ENCODE assay signal across 8 mouse cellular contexts in the genomic region with DNA sequence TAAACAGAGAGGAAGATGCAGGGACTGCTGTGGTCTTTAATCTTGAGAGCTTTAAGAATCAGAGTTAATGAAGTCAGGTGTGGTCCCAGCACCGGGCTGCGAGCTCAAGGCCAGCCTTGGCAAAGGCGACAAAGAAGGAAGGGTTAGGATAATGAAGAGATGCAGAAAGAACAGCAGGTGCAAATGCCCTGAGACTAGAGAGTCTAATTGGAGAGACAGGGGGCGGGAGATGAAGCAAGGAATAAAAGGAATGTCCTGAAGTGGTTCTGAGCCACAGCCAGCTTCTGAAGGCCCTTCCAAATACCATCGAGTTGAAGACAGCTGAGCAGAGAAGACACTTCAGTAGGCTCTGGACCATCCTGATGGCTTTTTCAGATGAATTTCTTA. TPM values are rescaled to one million over a fixed set of nuclear protein-coding genes. Genes with fewer than 3 reads are reported as not detected.
A peak's percentile ranks its signal among the peaks of the same experiment; 100 is the strongest.
DNase-seq lines count a peak whose midpoint lies in the region; ATAC-seq and TF ChIP-seq lines count a peak whose summit lies in the region.

No protein-coding gene starts in this region.

- peak overlapping the region; percentile 80 for H3K9ac ChIP-seq in embryonic facial prominence, embryonic 11.5 days (replicated peaks; ENCODE audit: low read length)
- peak overlapping the region; percentile 85 for H3K9ac ChIP-seq in intestine, embryonic 16.5 days (ENCODE audit: low read depth, low read length)
- H3K9ac ChIP-seq in neural tube, embryonic 12.5 days = peak overlapping the region; percentile 80

- peaks cover 2% of the 10 kb centered on the region for H3K36me3 ChIP-seq in embryonic facial prominence, embryonic 11.5 days (replicated peaks; ENCODE audit: control insufficient read depth, insufficient read depth, low read depth, low read length)
- H3K36me3 ChIP-seq in intestine, embryonic 16.5 days (ENCODE audit: control insufficient read depth, insufficient read depth, low read length) = 0 out of 2 replicates have a peak, but pooled peaks cover 6% of the 10 kb centered on the region
- H3K36me3 ChIP-seq in neural tube, embryonic 12.5 days = peaks cover 29% of the 10 kb centered on the region

- no peak for ATAC-seq in embryonic facial prominence, embryonic 11.5 days (replicated peaks; ENCODE audit: insufficient number of reproducible peaks, low FRiP score, low TSS enrichment, low read depth)
- no peak for ATAC-seq in intestine, embryonic 16.5 days
- ATAC-seq in neural tube, embryonic 12.5 days (ENCODE audit: low FRiP score, low read depth) = no peak; the same call in 1 of the 2 replicates

- 0 out of 2 replicates have a peak overlapping the region, but pooled peaks have one; percentile 81 for H3K27ac ChIP-seq in embryonic facial prominence, embryonic 11.5 days (replicated peaks; ENCODE audit: low read depth, low read length)
- no peak overlapping the region for H3K27ac ChIP-seq in intestine, embryonic 16.5 days (ENCODE audit: low read length)
- peak overlapping the region; percentile 82; the same call in 1 of the 2 replicates for H3K27ac ChIP-seq in neural tube, embryonic 12.5 days

- no peaks in the 10 kb centered on the region for H3K9me3 ChIP-seq in embryonic facial prominence, embryonic 11.5 days (replicated peaks; ENCODE audit: control insufficient read depth, low read length)
- H3K9me3 ChIP-seq in intestine, embryonic 16.5 days (ENCODE audit: control insufficient read depth, low read length) = no peaks in the 10 kb centered on the region
- no peaks in the 10 kb centered on the region for H3K9me3 ChIP-seq in neural tube, embryonic 12.5 days

- no peak for TF ChIP-seq POLR2A in lung, adult 2 months (IDR thresholded peaks at IDR 0.05; ENCODE audit: borderline replicate concordance, extremely low read depth, low read depth, low read length)

- no peak for TF ChIP-seq CTCF in lung, adult 2 months (IDR thresholded peaks at IDR 0.05; ENCODE audit: insufficient read depth, low read length)

- DNase-seq in lung, adult 2 months = no peak
- no peak for DNase-seq in lung, postnatal 4 days
- no peak for DNase-seq in embryonic facial prominence, embryonic 11.5 days (ENCODE audit: low spot score)
- no peak for DNase-seq in spleen, postnatal 10 days (ENCODE audit: low spot score in 2 of 2)
- DNase-seq in spleen, adult 18-20 months = no peak
- DNase-seq in left cerebral cortex, adult 11 months (ENCODE audit: low spot score) = no peak

- peaks cover 16% of the 10 kb centered on the region for H3K4me1 ChIP-seq in lung, adult 2 months (ENCODE audit: control insufficient read depth, insufficient read depth, low read length)
- H3K4me1 ChIP-seq in embryonic facial prominence, embryonic 11.5 days (ENCODE audit: control insufficient read depth, insufficient read depth, low read length) = no peaks in the 10 kb centered on the region
- H3K4me1 ChIP-seq in intestine, embryonic 16.5 days (ENCODE audit: control insufficient read depth, insufficient read depth, low read length) = peaks cover 17% of the 10 kb centered on the region
- H3K4me1 ChIP-seq in neural tube, embryonic 12.5 days = peaks cover 30% of the 10 kb centered on the region

- WGBS in lung, adult 2 months = 10% methylated on average over 5 of the region's 5 CpGs
- 13% methylated on average over 5 of the region's 5 CpGs for WGBS in embryonic facial prominence, embryonic 11.5 days
- WGBS in intestine, embryonic 16.5 days = 10% methylated on average over 5 of the region's 5 CpGs
- 14% methylated on average over 5 of the region's 5 CpGs for WGBS in neural tube, embryonic 12.5 days

- H3K4me3 ChIP-seq in lung, adult 2 months (replicated peaks; ENCODE audit: extremely low read depth, low read depth, low read length) = peak overlapping the region; percentile 60
- H3K4me3 ChIP-seq in embryonic facial prominence, embryonic 11.5 days (ENCODE audit: low read depth, low read length) = peak overlapping the region; percentile 64
- peak overlapping the region; percentile 73 for H3K4me3 ChIP-seq in intestine, embryonic 16.5 days (ENCODE audit: low read length)
- peak overlapping the region; percentile 69 for H3K4me3 ChIP-seq in neural tube, embryonic 12.5 days

- H3K4me2 ChIP-seq in embryonic facial prominence, embryonic 11.5 days (ENCODE audit: low read depth, low read length) = peak overlapping the region; percentile 94
- H3K4me2 ChIP-seq in intestine, embryonic 16.5 days (ENCODE audit: low read depth, low read length) = peak overlapping the region; percentile 94
- peak overlapping the region; percentile 89 for H3K4me2 ChIP-seq in neural tube, embryonic 12.5 days (replicated peaks)

- H3K27me3 ChIP-seq in embryonic facial prominence, embryonic 11.5 days (ENCODE audit: control insufficient read depth, insufficient read depth, low read length) = no peaks in the 10 kb centered on the region
- no peaks in the 10 kb centered on the region for H3K27me3 ChIP-seq in intestine, embryonic 16.5 days (replicated peaks; ENCODE audit: control insufficient read depth, insufficient read depth, low read length)
- no peaks in the 10 kb centered on the region for H3K27me3 ChIP-seq in neural tube, embryonic 12.5 days (replicated peaks)

RNA-seq across cellular contexts. Expression of a gene that starts 0.7 kb away (rescaled TPM):
- 7.9 and 8.7 TPM in 2 replicates for polyA plus RNA-seq in lung, adult 2 months (2012; rRNA removed)
- 17.3 and 19.5 TPM in 2 replicates for polyA plus RNA-seq in embryonic facial prominence, embryonic 11.5 days (2014; fragmentation: Nextera tagmentation; extraction: Ambion mirVana)
- 14.2 and 16.9 TPM in 2 replicates for polyA plus RNA-seq in intestine, embryonic 16.5 days (2015; fragmentation: Nextera tagmentation; extraction: Ambion mirVana)
- polyA plus RNA-seq in neural tube, embryonic 12.5 days (2016; fragmentation: Nextera tagmentation; extraction: Ambion mirVana) = 24.5 and 29.0 TPM in 2 replicates

RNA-seq across cellular contexts. Expression of a gene that starts 4.9 kb away (rescaled TPM):
- polyA plus RNA-seq in lung, adult 2 months (2012; rRNA removed) = 114 and 145 TPM in 2 replicates
- polyA plus RNA-seq in embryonic facial prominence, embryonic 11.5 days (2014; fragmentation: Nextera tagmentation; extraction: Ambion mirVana) = 40.4 and 45.7 TPM in 2 replicates
- 37.8 and 40.9 TPM in 2 replicates for polyA plus RNA-seq in intestine, embryonic 16.5 days (2015; fragmentation: Nextera tagmentation; extraction: Ambion mirVana)
- 74.8 and 81.0 TPM in 2 replicates for polyA plus RNA-seq in neural tube, embryonic 12.5 days (2016; fragmentation: Nextera tagmentation; extraction: Ambion mirVana)

RNA-seq across cellular contexts. Expression of a gene that starts 47.4 kb away (rescaled TPM):
- 23.9 and 27.8 TPM in 2 replicates for polyA plus RNA-seq in lung, adult 2 months (2012; rRNA removed)
- polyA plus RNA-seq in embryonic facial prominence, embryonic 11.5 days (2014; fragmentation: Nextera tagmentation; extraction: Ambion mirVana) = 37.5 and 44.6 TPM in 2 replicates
- polyA plus RNA-seq in intestine, embryonic 16.5 days (2015; fragmentation: Nextera tagmentation; extraction: Ambion mirVana) = 29.2 and 31.2 TPM in 2 replicates
- polyA plus RNA-seq in neural tube, embryonic 12.5 days (2016; fragmentation: Nextera tagmentation; extraction: Ambion mirVana) = 29.7 and 32.4 TPM in 2 replicates

RNA-seq across cellular contexts. Expression of a gene that starts 50.2 kb away (rescaled TPM):
- 50.4 and 55.3 TPM in 2 replicates for polyA plus RNA-seq in lung, adult 2 months (2012; rRNA removed)
- polyA plus RNA-seq in embryonic facial prominence, embryonic 11.5 days (2014; fragmentation: Nextera tagmentation; extraction: Ambion mirVana) = 14.5 and 16.6 TPM in 2 replicates
- 9.4 and 9.5 TPM in 2 replicates for polyA plus RNA-seq in intestine, embryonic 16.5 days (2015; fragmentation: Nextera tagmentation; extraction: Ambion mirVana)
- polyA plus RNA-seq in neural tube, embryonic 12.5 days (2016; fragmentation: Nextera tagmentation; extraction: Ambion mirVana) = 29.5 and 29.7 TPM in 2 replicates
